Mouse (Mus musculus): ENCODE results near the gene Enkd1. TPM values are rescaled to one million over a fixed set of nuclear protein-coding genes. Genes with fewer than 3 reads are reported as not detected.

The Enkd1 gene
- polyA plus RNA-seq (2014; fragmentation: Illumina TruSeq; extraction: RNeasy Lipid Tissue Mini Kit (QIAGEN cat#74804); ENCODE audit: low read depth, low replicate concordance) = not detected

GRCm38 (mm10) chr8:105707498-105708403 is at the start of gene Enkd1, which contains the start of gene 4933405L10Rik:
Gene Enkd1 (minus strand): TSS chr8:105708210.
Gene 4933405L10Rik (plus strand): TSS chr8:105707655.

GRCm38 (mm10) chr8:105700966-105701824 is 6.8 kb downstream of the Enkd1 start, which contains the start of the genes Acd and Pard6a:
Gene Acd (minus strand): TSS chr8:105701102.
Gene Pard6a (plus strand): TSS chr8:105701148.

DNA sequence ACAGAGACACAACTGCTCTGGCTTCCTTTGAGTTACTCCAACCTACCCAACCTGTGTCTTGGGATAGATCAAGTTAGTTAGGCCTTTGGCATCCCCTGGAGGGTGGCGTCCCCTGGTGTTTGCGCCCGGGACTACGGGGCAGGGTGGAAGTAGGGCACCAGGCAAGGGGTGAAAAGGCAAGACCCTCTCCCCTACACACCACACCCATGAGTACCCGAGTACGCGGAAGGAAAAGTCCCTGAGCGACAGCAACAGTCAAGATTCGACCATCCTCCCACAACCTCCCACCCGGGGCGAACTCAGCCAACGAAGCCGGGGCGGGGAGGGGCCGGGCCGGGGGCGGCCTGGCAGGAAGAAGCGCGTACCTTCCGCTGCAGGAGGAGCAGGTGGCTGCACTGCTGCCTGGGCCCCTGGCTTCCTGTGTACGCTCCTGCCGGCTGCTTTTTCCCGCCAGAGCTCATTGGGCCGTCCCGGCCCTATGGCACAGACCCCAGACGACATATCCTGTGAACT is 22.2 kb downstream of the Enkd1 start, which contains the start of gene Carmil2:
Gene Carmil2 (plus strand): TSS at position 479 of the 513 bp plus-strand sequence.

Other genes starting within 250 kb of the Enkd1 start
- not detected for gene Tppp3, start 236.7 kb downstream of the Enkd1 start, polyA plus RNA-seq (2014; fragmentation: Illumina TruSeq; extraction: RNeasy Lipid Tissue Mini Kit (QIAGEN cat#74804); ENCODE audit: low read depth, low replicate concordance)
- 2.7 TPM for gene Zdhhc1, start 211.3 kb downstream of the Enkd1 start, polyA plus RNA-seq (2014; fragmentation: Illumina TruSeq; extraction: RNeasy Lipid Tissue Mini Kit (QIAGEN cat#74804); ENCODE audit: low read depth, low replicate concordance)
- 39.1 TPM for gene Hsd11b2, start 189.5 kb downstream of the Enkd1 start, polyA plus RNA-seq (2014; fragmentation: Illumina TruSeq; extraction: RNeasy Lipid Tissue Mini Kit (QIAGEN cat#74804); ENCODE audit: low read depth, low replicate concordance)
- gene Atp6v0d1, start 142.2 kb downstream of the Enkd1 start, polyA plus RNA-seq (2014; fragmentation: Illumina TruSeq; extraction: RNeasy Lipid Tissue Mini Kit (QIAGEN cat#74804); ENCODE audit: low read depth, low replicate concordance) = 30.4 TPM
- 0.93 TPM for gene Ripor1, start 103.0 kb downstream of the Enkd1 start, polyA plus RNA-seq (2014; fragmentation: Illumina TruSeq; extraction: RNeasy Lipid Tissue Mini Kit (QIAGEN cat#74804); ENCODE audit: low read depth, low replicate concordance)
- 70.9 TPM for gene Ctcf, start 71.6 kb downstream of the Enkd1 start, polyA plus RNA-seq (2014; fragmentation: Illumina TruSeq; extraction: RNeasy Lipid Tissue Mini Kit (QIAGEN cat#74804); ENCODE audit: low read depth, low replicate concordance)
- not detected for gene Agrp, start 70.8 kb downstream of the Enkd1 start, polyA plus RNA-seq (2014; fragmentation: Illumina TruSeq; extraction: RNeasy Lipid Tissue Mini Kit (QIAGEN cat#74804); ENCODE audit: low read depth, low replicate concordance)
- not detected for gene Carmil2, start 21.9 kb downstream of the Enkd1 start, polyA plus RNA-seq (2014; fragmentation: Illumina TruSeq; extraction: RNeasy Lipid Tissue Mini Kit (QIAGEN cat#74804); ENCODE audit: low read depth, low replicate concordance)
- gene Acd, start 7.1 kb downstream of the Enkd1 start, polyA plus RNA-seq (2014; fragmentation: Illumina TruSeq; extraction: RNeasy Lipid Tissue Mini Kit (QIAGEN cat#74804); ENCODE audit: low read depth, low replicate concordance) = 1.1 TPM
- gene Pard6a, start 7.1 kb downstream of the Enkd1 start, polyA plus RNA-seq (2014; fragmentation: Illumina TruSeq; extraction: RNeasy Lipid Tissue Mini Kit (QIAGEN cat#74804); ENCODE audit: low read depth, low replicate concordance) = not detected
- not detected for gene 4933405L10Rik, start 555 bp downstream of the Enkd1 start, polyA plus RNA-seq (2014; fragmentation: Illumina TruSeq; extraction: RNeasy Lipid Tissue Mini Kit (QIAGEN cat#74804); ENCODE audit: low read depth, low replicate concordance)
- gene Gfod2, start 50.5 kb upstream of the Enkd1 start, polyA plus RNA-seq (2014; fragmentation: Illumina TruSeq; extraction: RNeasy Lipid Tissue Mini Kit (QIAGEN cat#74804); ENCODE audit: low read depth, low replicate concordance) = 0.20 TPM
- 4.1 TPM for gene Ranbp10, start 119.1 kb upstream of the Enkd1 start, polyA plus RNA-seq (2014; fragmentation: Illumina TruSeq; extraction: RNeasy Lipid Tissue Mini Kit (QIAGEN cat#74804); ENCODE audit: low read depth, low replicate concordance)
- not detected for gene Tsnaxip1, start 119.5 kb upstream of the Enkd1 start, polyA plus RNA-seq (2014; fragmentation: Illumina TruSeq; extraction: RNeasy Lipid Tissue Mini Kit (QIAGEN cat#74804); ENCODE audit: low read depth, low replicate concordance)
- 0.69 TPM for gene Cenpt, start 145.1 kb upstream of the Enkd1 start, polyA plus RNA-seq (2014; fragmentation: Illumina TruSeq; extraction: RNeasy Lipid Tissue Mini Kit (QIAGEN cat#74804); ENCODE audit: low read depth, low replicate concordance)
- 11.1 TPM for gene Thap11, start 146.9 kb upstream of the Enkd1 start, polyA plus RNA-seq (2014; fragmentation: Illumina TruSeq; extraction: RNeasy Lipid Tissue Mini Kit (QIAGEN cat#74804); ENCODE audit: low read depth, low replicate concordance)
- 55.0 TPM for gene Nutf2, start 152.4 kb upstream of the Enkd1 start, polyA plus RNA-seq (2014; fragmentation: Illumina TruSeq; extraction: RNeasy Lipid Tissue Mini Kit (QIAGEN cat#74804); ENCODE audit: low read depth, low replicate concordance)
- gene Edc4, start 172.7 kb upstream of the Enkd1 start, polyA plus RNA-seq (2014; fragmentation: Illumina TruSeq; extraction: RNeasy Lipid Tissue Mini Kit (QIAGEN cat#74804); ENCODE audit: low read depth, low replicate concordance) = 2.0 TPM
- gene Nrn1l, start 185.4 kb upstream of the Enkd1 start, polyA plus RNA-seq (2014; fragmentation: Illumina TruSeq; extraction: RNeasy Lipid Tissue Mini Kit (QIAGEN cat#74804); ENCODE audit: low read depth, low replicate concordance) = not detected
- 3.1 TPM for gene Pskh1, start 192.2 kb upstream of the Enkd1 start, polyA plus RNA-seq (2014; fragmentation: Illumina TruSeq; extraction: RNeasy Lipid Tissue Mini Kit (QIAGEN cat#74804); ENCODE audit: low read depth, low replicate concordance)
- not detected for gene Ctrl, start 225.7 kb upstream of the Enkd1 start, polyA plus RNA-seq (2014; fragmentation: Illumina TruSeq; extraction: RNeasy Lipid Tissue Mini Kit (QIAGEN cat#74804); ENCODE audit: low read depth, low replicate concordance)
- gene Psmb10, start 230.2 kb upstream of the Enkd1 start, polyA plus RNA-seq (2014; fragmentation: Illumina TruSeq; extraction: RNeasy Lipid Tissue Mini Kit (QIAGEN cat#74804); ENCODE audit: low read depth, low replicate concordance) = not detected
- gene Lcat, start 235.2 kb upstream of the Enkd1 start, polyA plus RNA-seq (2014; fragmentation: Illumina TruSeq; extraction: RNeasy Lipid Tissue Mini Kit (QIAGEN cat#74804); ENCODE audit: low read depth, low replicate concordance) = not detected